Mouse (Mus musculus): ENCODE measurements around the gene Slc30a2. TPM values are rescaled to one million over a fixed set of nuclear protein-coding genes. Genes with fewer than 3 reads are reported as not detected.
"Not testable (repeated sequence)": the region's sequence is repeated elsewhere in the genome, so short reads cannot be mapped to it uniquely, and the experiment has no call there.

The Slc30a2 gene
- polyA plus RNA-seq, 1 experiment from 2014 or later, result not detected

- Histone ChIP-seq H3K27ac (no peak overlapping the region), H3K4me1 (no peaks in the 10 kb centered on the region), H3K9ac (no peak overlapping the region), H3K36me3 (no peaks in the 10 kb centered on the region), H3K27me3 (replicated peaks) (peaks cover 88% of the 10 kb centered on the region), H3K4me3 (no peak overlapping the region), H3K4me2 (no peak overlapping the region), H3K9me3 (replicated peaks) (no peaks in the 10 kb centered on the region)
- WGBS (ENCODE audit: insufficient replicate concordance), result 8% methylated on average over 5 of the region's 5 CpGs
- ATAC-seq, result no peak
Observed at GRCm38 (mm10) chr4:134365280-134365679, 22.3 kb downstream of the Slc30a2 start.

- peaks cover 26% of the 10 kb centered on the region for H3K4me1 ChIP-seq
- peaks cover 89% of the 10 kb centered on the region for H3K27me3 ChIP-seq (replicated peaks)
- H3K4me3 ChIP-seq, result peak overlapping the region; percentile 22; the same call in 1 of the 2 replicates
- peak overlapping the region; percentile 65 for H3K4me2 ChIP-seq
- WGBS (ENCODE audit: insufficient replicate concordance), result 4% methylated on average over 18 of the region's 18 CpGs
- no peaks in the 10 kb centered on the region for H3K9me3 ChIP-seq (replicated peaks)
- H3K27ac ChIP-seq, result no peak overlapping the region
- H3K9ac ChIP-seq, result no peak overlapping the region
- no peaks in the 10 kb centered on the region for H3K36me3 ChIP-seq
- no peak for ATAC-seq
Observed at GRCm38 (mm10) chr4:134370649-134371221, 27.8 kb downstream of the Slc30a2 start.

GRCm38 (mm10) chr4:134371316-134371855 is 28.4 kb downstream of the Slc30a2 start:
- Histone ChIP-seq H3K36me3 (no peaks in the 10 kb centered on the region), H3K9ac (no peak overlapping the region), H3K9me3 (replicated peaks) (no peaks in the 10 kb centered on the region), H3K4me2 (peak overlapping the region; percentile 65), H3K4me3 (peak overlapping the region; percentile 44; the same call in 1 of the 2 replicates), H3K27me3 (replicated peaks) (peaks cover 83% of the 10 kb centered on the region), H3K4me1 (peaks cover 26% of the 10 kb centered on the region), H3K27ac (no peak overlapping the region)
- no peak for ATAC-seq
- under 1% methylated on average over 17 of the region's 17 CpGs for WGBS (ENCODE audit: insufficient replicate concordance)

- no peak overlapping the region for H3K27ac ChIP-seq
- H3K4me2 ChIP-seq, result peak overlapping the region; percentile 65
- H3K4me3 ChIP-seq, result peak overlapping the region; percentile 44
- H3K4me1 ChIP-seq, result peaks cover 26% of the 10 kb centered on the region
- peaks cover 73% of the 10 kb centered on the region for H3K27me3 ChIP-seq (replicated peaks)
- no peak for ATAC-seq
- no peak overlapping the region for H3K9ac ChIP-seq
- H3K9me3 ChIP-seq (replicated peaks), result no peaks in the 10 kb centered on the region
- H3K36me3 ChIP-seq, result no peaks in the 10 kb centered on the region
- WGBS (ENCODE audit: insufficient replicate concordance), result 2% methylated on average over 16 of the region's 16 CpGs
Observed at GRCm38 (mm10) chr4:134372294-134372747, 29.3 kb downstream of the Slc30a2 start.

- H3K9ac ChIP-seq, result no peak overlapping the region
- H3K4me3 ChIP-seq, result no peak overlapping the region
- H3K4me1 ChIP-seq, result peaks cover 26% of the 10 kb centered on the region
- no peak overlapping the region for H3K27ac ChIP-seq
- no peak overlapping the region for H3K4me2 ChIP-seq
- ATAC-seq, result no peak
- H3K36me3 ChIP-seq, result no peaks in the 10 kb centered on the region
- peaks cover 64% of the 10 kb centered on the region for H3K27me3 ChIP-seq (replicated peaks)
- H3K9me3 ChIP-seq (replicated peaks), result no peaks in the 10 kb centered on the region
- 70% methylated on average over 8 of the region's 8 CpGs for WGBS (ENCODE audit: insufficient replicate concordance)
Observed at GRCm38 (mm10) chr4:134373295-134373694, 30.3 kb downstream of the Slc30a2 start.

- WGBS (ENCODE audit: insufficient replicate concordance), result 19% methylated on average over 1 of the region's 1 CpGs
- Histone ChIP-seq H3K27me3 (replicated peaks) (peaks cover 53% of the 10 kb centered on the region), H3K9me3 (replicated peaks) (no peaks in the 10 kb centered on the region), H3K4me1 (peaks cover 26% of the 10 kb centered on the region), H3K4me2 (no peak overlapping the region), H3K36me3 (no peaks in the 10 kb centered on the region), H3K4me3 (no peak overlapping the region), H3K27ac (no peak overlapping the region), H3K9ac (no peak overlapping the region)
- no peak for ATAC-seq
Observed at GRCm38 (mm10) chr4:134374306-134374705, 31.3 kb downstream of the Slc30a2 start.

GRCm38 (mm10) chr4:134378089-134378615 is 35.2 kb downstream of the Slc30a2 start:
- Histone ChIP-seq H3K27me3 (replicated peaks) (peaks cover 18% of the 10 kb centered on the region), H3K4me2 (no peak overlapping the region), H3K27ac (no peak overlapping the region), H3K9ac (no peak overlapping the region), H3K9me3 (replicated peaks) (no peaks in the 10 kb centered on the region), H3K4me3 (no peak overlapping the region), H3K4me1 (0 out of 2 replicates have a peak, but pooled peaks cover under 1% of the 10 kb centered on the region), H3K36me3 (no peaks in the 10 kb centered on the region)
- 38% methylated on average over 10 of the region's 10 CpGs for WGBS (ENCODE audit: insufficient replicate concordance)
- ATAC-seq, result no peak

GRCm38 (mm10) chr4:134379510-134379909 is 36.5 kb downstream of the Slc30a2 start:
- Histone ChIP-seq H3K9me3 (replicated peaks) (no peaks in the 10 kb centered on the region), H3K4me2 (no peak overlapping the region)
- 73% methylated on average over 8 of the region's 8 CpGs for WGBS (ENCODE audit: insufficient replicate concordance)

GRCm38 (mm10) chr4:134383750-134384149 is 40.8 kb downstream of the Slc30a2 start, which contains the start of gene Extl1:
TSS of gene Extl1 (minus strand) at chr4:134383850.
- H3K36me3 ChIP-seq; H3K27ac ChIP-seq; H3K4me2 ChIP-seq; ATAC-seq; H3K27me3 ChIP-seq (replicated peaks); H3K9me3 ChIP-seq (replicated peaks); H3K9ac ChIP-seq; H3K4me3 ChIP-seq; H3K4me1 ChIP-seq: not testable (repeated sequence)
- 81% methylated on average over 2 of the region's 6 CpGs for WGBS (ENCODE audit: insufficient replicate concordance)

More at GRCm38 (mm10) chr4:134379510-134379909, 36.5 kb downstream of the Slc30a2 start:
- no peaks in the 10 kb centered on the region for H3K36me3 ChIP-seq
- no peak overlapping the region for H3K9ac ChIP-seq
- H3K4me1 ChIP-seq, result no peaks in the 10 kb centered on the region
- H3K27ac ChIP-seq, result no peak overlapping the region
- H3K4me3 ChIP-seq, result no peak overlapping the region
- no peak for ATAC-seq
- peaks cover 5% of the 10 kb centered on the region; the same call in 1 of the 2 replicates for H3K27me3 ChIP-seq (replicated peaks)

GRCm38 (mm10) chr4:134387268-134387667 is 44.3 kb downstream of the Slc30a2 start:
- H3K9ac ChIP-seq, result no peak overlapping the region
- no peak overlapping the region for H3K27ac ChIP-seq
- ATAC-seq, result no peak
- no peaks in the 10 kb centered on the region for H3K4me1 ChIP-seq
- H3K4me3 ChIP-seq, result no peak overlapping the region
- 58% methylated on average over 6 of the region's 6 CpGs for WGBS (ENCODE audit: insufficient replicate concordance)
- H3K27me3 ChIP-seq (replicated peaks), result no peaks in the 10 kb centered on the region; the same call in 1 of the 2 replicates
- no peak overlapping the region for H3K4me2 ChIP-seq
- no peaks in the 10 kb centered on the region for H3K9me3 ChIP-seq (replicated peaks)
- no peaks in the 10 kb centered on the region for H3K36me3 ChIP-seq

- H3K27me3 ChIP-seq (replicated peaks), result no peaks in the 10 kb centered on the region; the same call in 1 of the 2 replicates
- 9% methylated on average over 5 of the region's 5 CpGs for WGBS (ENCODE audit: insufficient replicate concordance)
- H3K9me3 ChIP-seq (replicated peaks), result no peaks in the 10 kb centered on the region
- no peak overlapping the region for H3K9ac ChIP-seq
- H3K4me2 ChIP-seq, result no peak overlapping the region
- H3K27ac ChIP-seq, result no peak overlapping the region
- no peak overlapping the region for H3K4me3 ChIP-seq
- no peaks in the 10 kb centered on the region for H3K4me1 ChIP-seq
- ATAC-seq, result no peak
- H3K36me3 ChIP-seq, result no peaks in the 10 kb centered on the region
Observed at GRCm38 (mm10) chr4:134388397-134388796, 45.4 kb downstream of the Slc30a2 start.

GRCm38 (mm10) chr4:134391636-134392035 is 48.7 kb downstream of the Slc30a2 start:
- no peaks in the 10 kb centered on the region; the same call in 1 of the 2 replicates for H3K27me3 ChIP-seq (replicated peaks)
- no peak overlapping the region for H3K27ac ChIP-seq
- no peaks in the 10 kb centered on the region for H3K9me3 ChIP-seq (replicated peaks)
- no peak overlapping the region for H3K4me2 ChIP-seq
- no peak for ATAC-seq
- no peak overlapping the region for H3K4me3 ChIP-seq
- no peak overlapping the region for H3K9ac ChIP-seq
- 83% methylated on average over 1 of the region's 1 CpGs for WGBS (ENCODE audit: insufficient replicate concordance)
- peaks cover 8% of the 10 kb centered on the region for H3K4me1 ChIP-seq
- H3K36me3 ChIP-seq, result no peaks in the 10 kb centered on the region
